12 mouse cellular contexts compared by ENCODE assay signal in the genomic region with DNA sequence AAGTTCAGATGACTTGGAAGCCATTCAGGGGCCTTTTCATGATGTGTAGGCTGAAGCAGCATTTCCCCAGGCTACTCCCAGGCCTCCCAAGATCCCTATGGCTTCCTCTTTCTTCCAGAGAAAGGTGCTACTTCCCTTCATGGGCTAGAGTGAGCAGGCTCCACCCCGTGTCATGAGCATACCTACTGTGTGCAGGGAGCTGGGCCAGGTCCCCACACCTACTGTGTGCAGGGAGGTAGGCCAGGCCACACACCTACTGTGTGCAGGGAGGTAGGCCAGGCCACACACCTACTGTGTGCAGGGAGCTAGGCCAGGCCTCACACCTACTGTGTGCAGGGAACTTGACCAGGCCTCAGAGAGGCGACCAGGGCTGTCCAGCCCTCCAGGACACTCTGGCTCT.
"Had no signal": no experiment of that assay in that cellular context is flagged by ENCODE, and none has a peak within 500 bp of the region (broad histone marks: within the 10 kb centered on the region; RNA-seq: fewer than 3 reads in every experiment).

No protein-coding gene starts in this region.

- H3K36me3 ChIP-seq: limb, embryonic 12.5 days; liver, embryonic 13.5 days; stomach, embryonic 15.5 days had no signal

- H3K9ac ChIP-seq: limb, embryonic 12.5 days; liver, embryonic 13.5 days; liver, postnatal 0 days; stomach, embryonic 15.5 days had no signal

- DNase-seq: kidney, adult 18-20 months; kidney, postnatal 10 days; liver; liver, embryonic 13.5 days; liver, postnatal 0 days; lung, postnatal 36 days; right cerebral cortex, postnatal 14 days; thymus, adult 2 months; thymus, postnatal 25 days had no signal

- H3K4me3 ChIP-seq: limb, embryonic 12.5 days; liver, embryonic 13.5 days; stomach, embryonic 15.5 days had no signal

- H3K27ac ChIP-seq: limb, embryonic 12.5 days; liver, embryonic 13.5 days; stomach, embryonic 15.5 days had no signal

- H3K27me3 ChIP-seq: stomach, embryonic 15.5 days had no signal

- H3K4me2 ChIP-seq: limb, embryonic 12.5 days; liver, embryonic 13.5 days; stomach, embryonic 15.5 days had no signal

- H3K9me3 ChIP-seq: limb, embryonic 12.5 days; liver, embryonic 13.5 days; stomach, embryonic 15.5 days had no signal

- ATAC-seq: liver, postnatal 0 days; midbrain, embryonic 16.5 days had no signal
